Mouse (Mus musculus): ENCODE results near the gene Cdc42. TPM values are rescaled to one million over a fixed set of nuclear protein-coding genes. Genes with fewer than 3 reads are reported as not detected.
A peak's percentile ranks its signal among the peaks of the same experiment; 100 is the strongest.

Cdc42 gene
- polyA plus RNA-seq, 1 experiment from 2014 or later, result 912 TPM

DNA sequence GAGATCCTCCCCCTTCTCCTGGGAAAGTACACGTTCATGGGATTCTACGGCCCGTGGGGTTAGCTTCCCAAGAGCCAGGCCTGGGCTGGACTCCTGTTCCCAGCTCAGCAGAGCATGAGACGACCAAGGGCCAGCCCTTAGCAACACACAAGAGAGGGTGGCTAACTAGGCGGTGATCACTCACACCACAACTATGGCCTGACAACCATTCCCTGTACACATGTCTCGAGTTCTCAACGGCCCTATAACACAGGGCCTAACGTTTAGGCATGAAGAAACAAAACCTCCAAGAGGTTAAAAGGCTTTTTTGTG, 51.0 kb downstream of the Cdc42 start:
- WGBS, result 76% methylated on average over 8 of the region's 8 CpGs
- H3K9ac ChIP-seq (replicated peaks; ENCODE audit: low read depth, low read length), result no peak overlapping the region
- ATAC-seq, result no peak
- H3K4me1 ChIP-seq (replicated peaks; ENCODE audit: control insufficient read depth, insufficient read depth, low read length), result peaks cover 15% of the 10 kb centered on the region
- H3K27me3 ChIP-seq (replicated peaks; ENCODE audit: control insufficient read depth, insufficient read depth, low read length), result no peaks in the 10 kb centered on the region
- no peaks in the 10 kb centered on the region for H3K36me3 ChIP-seq (ENCODE audit: control insufficient read depth, insufficient read depth)
- H3K9me3 ChIP-seq (ENCODE audit: control insufficient read depth, low read length), result no peaks in the 10 kb centered on the region
- H3K4me2 ChIP-seq (ENCODE audit: low read length), result no peak overlapping the region
- no peak overlapping the region for H3K27ac ChIP-seq (ENCODE audit: low read length)
- H3K4me3 ChIP-seq (replicated peaks; ENCODE audit: low read length), result no peak overlapping the region

DNA sequence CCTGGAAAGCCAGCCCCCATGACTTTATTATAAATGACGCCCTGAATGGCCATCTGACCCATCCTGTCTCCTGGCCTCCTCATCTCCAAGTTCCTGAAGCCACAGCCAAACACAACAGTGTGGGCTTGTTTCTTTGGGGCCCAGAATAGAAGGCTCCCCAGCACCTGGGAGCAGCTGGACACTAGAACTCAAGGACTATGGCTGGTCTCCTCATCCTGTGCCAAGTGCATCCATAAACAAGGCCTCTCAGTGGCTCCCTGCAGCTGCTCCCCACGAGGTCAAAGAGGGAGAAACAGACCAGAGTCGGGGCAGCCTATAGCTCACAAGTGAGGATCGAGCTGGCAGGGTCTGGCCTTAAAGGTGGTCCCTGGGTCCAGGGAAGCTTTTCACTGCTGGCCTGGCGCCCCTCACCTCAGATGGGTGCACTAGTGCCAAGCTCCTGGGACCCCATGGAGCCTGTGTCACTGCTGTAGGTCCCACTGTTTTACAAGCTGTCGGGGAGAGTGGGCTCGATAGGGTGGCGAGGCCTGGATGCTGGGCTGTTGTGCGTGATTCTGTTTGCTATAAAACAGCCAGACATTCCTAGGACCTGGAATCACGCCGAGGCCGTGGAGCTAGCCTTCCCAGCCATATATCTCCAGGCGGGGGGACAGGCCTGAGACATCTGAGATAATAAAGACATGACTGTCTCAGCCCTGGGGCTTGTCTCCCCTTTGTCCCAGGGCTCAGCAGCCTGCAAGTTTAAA, 51.5 kb downstream of the Cdc42 start:
- Histone ChIP-seq H3K36me3 (ENCODE audit: control insufficient read depth, insufficient read depth) (no peaks in the 10 kb centered on the region), H3K9me3 (ENCODE audit: control insufficient read depth, low read length) (no peaks in the 10 kb centered on the region), H3K4me1 (replicated peaks; ENCODE audit: control insufficient read depth, insufficient read depth, low read length) (peaks cover 18% of the 10 kb centered on the region), H3K27ac (ENCODE audit: low read length) (no peak overlapping the region), H3K4me3 (replicated peaks; ENCODE audit: low read length) (no peak overlapping the region), H3K4me2 (ENCODE audit: low read length) (no peak overlapping the region), H3K9ac (replicated peaks; ENCODE audit: low read depth, low read length) (no peak overlapping the region), H3K27me3 (replicated peaks; ENCODE audit: control insufficient read depth, insufficient read depth, low read length) (no peaks in the 10 kb centered on the region)
- WGBS, result 79% methylated on average over 13 of the region's 13 CpGs
- no peak for ATAC-seq

DNA sequence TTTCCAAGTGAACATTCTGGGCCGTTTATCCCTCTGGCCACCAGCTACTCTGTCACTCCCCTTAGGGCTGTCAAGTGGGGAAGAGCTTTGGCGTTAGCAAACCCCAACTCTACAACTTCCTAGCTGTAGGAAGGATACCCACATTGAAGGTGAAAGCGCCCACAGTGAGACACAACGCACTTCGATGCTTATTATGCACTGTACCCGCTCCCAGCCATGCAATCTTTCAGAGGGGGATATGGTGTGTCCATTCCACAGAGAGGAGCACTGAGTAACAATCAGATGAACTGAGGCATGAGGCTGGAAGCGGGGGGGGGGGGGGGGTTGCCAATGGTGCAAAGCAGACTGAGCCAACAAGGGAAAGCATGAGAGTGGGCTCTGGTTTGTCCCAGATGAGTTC, 52.5 kb downstream of the Cdc42 start:
- H3K36me3 ChIP-seq (ENCODE audit: control insufficient read depth, insufficient read depth), result no peaks in the 10 kb centered on the region
- H3K4me3 ChIP-seq (replicated peaks; ENCODE audit: low read length), result no peak overlapping the region
- 88% methylated on average over 7 of the region's 7 CpGs for WGBS
- ATAC-seq, result no peak
- no peaks in the 10 kb centered on the region for H3K9me3 ChIP-seq (ENCODE audit: control insufficient read depth, low read length)
- H3K4me2 ChIP-seq (ENCODE audit: low read length), result no peak overlapping the region
- no peak overlapping the region for H3K9ac ChIP-seq (replicated peaks; ENCODE audit: low read depth, low read length)
- no peaks in the 10 kb centered on the region for H3K27me3 ChIP-seq (replicated peaks; ENCODE audit: control insufficient read depth, insufficient read depth, low read length)
- no peak overlapping the region for H3K27ac ChIP-seq (ENCODE audit: low read length)
- H3K4me1 ChIP-seq (replicated peaks; ENCODE audit: control insufficient read depth, insufficient read depth, low read length), result peaks cover 18% of the 10 kb centered on the region

DNA sequence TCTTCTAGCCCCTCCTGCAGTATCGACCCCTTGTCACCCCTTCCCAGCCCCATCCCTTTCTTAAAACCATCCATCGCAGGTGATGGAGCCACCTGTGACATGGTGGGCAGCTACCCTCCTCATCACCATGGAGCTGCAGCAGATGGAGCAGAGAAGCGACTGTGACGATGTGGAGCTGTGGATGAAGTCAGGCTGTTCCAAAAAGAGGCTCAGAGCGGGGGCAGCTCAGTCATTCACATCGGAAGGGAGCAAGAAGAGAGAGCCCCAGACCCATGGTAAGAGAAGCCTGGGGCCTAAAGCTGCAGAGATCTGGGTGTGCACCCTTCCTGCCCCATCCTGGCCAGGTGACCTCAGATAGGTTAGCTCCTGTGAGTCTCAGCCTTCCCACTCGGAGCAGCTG, 53.4 kb downstream of the Cdc42 start:
- Histone ChIP-seq H3K9me3 (ENCODE audit: control insufficient read depth, low read length) (no peaks in the 10 kb centered on the region), H3K4me3 (replicated peaks; ENCODE audit: low read length) (no peak overlapping the region), H3K27ac (ENCODE audit: low read length) (no peak overlapping the region), H3K9ac (replicated peaks; ENCODE audit: low read depth, low read length) (no peak overlapping the region), H3K36me3 (ENCODE audit: control insufficient read depth, insufficient read depth) (no peaks in the 10 kb centered on the region), H3K4me2 (ENCODE audit: low read length) (no peak overlapping the region), H3K27me3 (replicated peaks; ENCODE audit: control insufficient read depth, insufficient read depth, low read length) (no peaks in the 10 kb centered on the region), H3K4me1 (replicated peaks; ENCODE audit: control insufficient read depth, insufficient read depth, low read length) (peaks cover 18% of the 10 kb centered on the region)
- WGBS, result 87% methylated on average over 7 of the region's 7 CpGs
- ATAC-seq, result no peak

DNA sequence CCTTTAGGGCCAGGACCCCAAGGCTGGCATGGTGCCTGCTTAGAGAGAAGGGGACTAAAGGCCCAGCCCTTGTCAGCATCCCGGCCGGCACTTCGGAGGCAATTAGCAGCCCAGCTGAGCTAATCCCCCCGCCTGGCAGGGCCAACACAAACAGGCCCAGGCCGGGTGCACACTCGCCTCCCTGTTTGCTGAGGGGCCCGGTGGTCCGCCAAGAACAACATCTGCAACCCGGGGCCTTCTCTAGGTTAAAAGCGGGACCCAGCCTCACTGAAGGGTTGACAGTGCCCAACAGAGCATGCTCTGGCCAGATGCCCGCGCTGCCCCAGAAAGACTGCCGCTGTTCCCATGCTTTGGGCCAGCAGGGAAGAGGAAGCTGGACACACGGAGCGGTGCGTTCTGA, 55.9 kb downstream of the Cdc42 start:
- peak; percentile 82 for ATAC-seq
- H3K4me3 ChIP-seq (replicated peaks; ENCODE audit: low read length), result no peak overlapping the region
- H3K36me3 ChIP-seq (ENCODE audit: control insufficient read depth, insufficient read depth), result no peaks in the 10 kb centered on the region
- H3K9ac ChIP-seq (replicated peaks; ENCODE audit: low read depth, low read length), result peak overlapping the region; percentile 35; the same call in 1 of the 2 replicates
- H3K4me2 ChIP-seq (ENCODE audit: low read length), result no peak overlapping the region
- no peaks in the 10 kb centered on the region for H3K27me3 ChIP-seq (replicated peaks; ENCODE audit: control insufficient read depth, insufficient read depth, low read length)
- peaks cover 11% of the 10 kb centered on the region for H3K4me1 ChIP-seq (replicated peaks; ENCODE audit: control insufficient read depth, insufficient read depth, low read length)
- H3K9me3 ChIP-seq (ENCODE audit: control insufficient read depth, low read length), result no peaks in the 10 kb centered on the region
- peak overlapping the region; percentile 15; the same call in 1 of the 2 replicates for H3K27ac ChIP-seq (ENCODE audit: low read length)
- WGBS, result 21% methylated on average over 16 of the region's 16 CpGs

DNA sequence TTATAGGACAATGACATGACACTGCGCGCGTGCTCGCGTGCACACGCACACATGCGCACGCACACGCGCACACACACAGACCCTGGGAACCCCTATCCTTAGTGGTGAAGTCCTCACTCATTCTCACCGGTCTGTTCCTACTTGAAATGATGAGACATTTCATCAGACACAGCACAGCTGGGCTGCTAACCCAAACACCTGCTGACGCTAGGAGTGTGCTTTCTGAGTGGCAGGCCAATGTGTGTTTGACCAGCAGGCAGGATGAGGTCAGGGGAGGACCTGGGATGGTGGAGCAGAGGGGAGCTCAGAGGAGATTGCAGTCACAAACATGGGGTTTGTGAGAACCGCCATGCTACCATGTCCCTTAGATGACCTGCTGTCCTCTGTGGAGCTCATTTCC, 57.3 kb downstream of the Cdc42 start:
- Histone ChIP-seq H3K36me3 (ENCODE audit: control insufficient read depth, insufficient read depth) (no peaks in the 10 kb centered on the region), H3K9me3 (ENCODE audit: control insufficient read depth, low read length) (no peaks in the 10 kb centered on the region), H3K4me1 (replicated peaks; ENCODE audit: control insufficient read depth, insufficient read depth, low read length) (peaks cover 11% of the 10 kb centered on the region), H3K27ac (ENCODE audit: low read length) (no peak overlapping the region), H3K4me3 (replicated peaks; ENCODE audit: low read length) (no peak overlapping the region), H3K4me2 (ENCODE audit: low read length) (no peak overlapping the region), H3K27me3 (replicated peaks; ENCODE audit: control insufficient read depth, insufficient read depth, low read length) (no peaks in the 10 kb centered on the region), H3K9ac (replicated peaks; ENCODE audit: low read depth, low read length) (no peak overlapping the region)
- 95% methylated on average over 13 of the region's 13 CpGs for whole genome bisulfite sequencing
- ATAC-seq, result no peak

DNA sequence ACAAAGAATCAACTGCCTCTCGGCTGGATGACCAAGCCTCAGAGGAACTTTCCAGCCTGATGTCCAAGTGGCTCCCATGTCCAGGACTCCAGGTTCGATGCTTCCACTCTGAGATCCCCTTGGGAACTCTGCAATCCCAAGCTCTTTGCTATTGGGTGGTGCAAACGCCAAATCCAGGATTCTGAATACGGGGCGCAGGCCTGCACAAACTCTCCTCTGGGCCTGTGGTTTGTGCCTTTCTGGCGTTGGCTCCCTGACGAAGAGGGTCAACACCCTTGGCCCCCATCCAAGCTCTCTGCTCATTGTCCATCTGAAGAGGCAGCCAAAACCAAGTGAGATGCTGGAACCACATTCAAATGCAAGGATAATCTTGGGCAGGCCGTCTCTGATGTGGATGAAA, 59.1 kb downstream of the Cdc42 start:
- Histone ChIP-seq H3K4me2 (ENCODE audit: low read length) (no peak overlapping the region), H3K4me3 (replicated peaks; ENCODE audit: low read length) (no peak overlapping the region), H3K9me3 (ENCODE audit: control insufficient read depth, low read length) (no peaks in the 10 kb centered on the region), H3K4me1 (replicated peaks; ENCODE audit: control insufficient read depth, insufficient read depth, low read length) (peaks cover 12% of the 10 kb centered on the region), H3K36me3 (ENCODE audit: control insufficient read depth, insufficient read depth) (no peaks in the 10 kb centered on the region), H3K27me3 (replicated peaks; ENCODE audit: control insufficient read depth, insufficient read depth, low read length) (no peaks in the 10 kb centered on the region), H3K9ac (replicated peaks; ENCODE audit: low read depth, low read length) (no peak overlapping the region), H3K27ac (ENCODE audit: low read length) (no peak overlapping the region)
- ATAC-seq, result no peak
- 73% methylated on average over 8 of the region's 8 CpGs for WGBS

DNA sequence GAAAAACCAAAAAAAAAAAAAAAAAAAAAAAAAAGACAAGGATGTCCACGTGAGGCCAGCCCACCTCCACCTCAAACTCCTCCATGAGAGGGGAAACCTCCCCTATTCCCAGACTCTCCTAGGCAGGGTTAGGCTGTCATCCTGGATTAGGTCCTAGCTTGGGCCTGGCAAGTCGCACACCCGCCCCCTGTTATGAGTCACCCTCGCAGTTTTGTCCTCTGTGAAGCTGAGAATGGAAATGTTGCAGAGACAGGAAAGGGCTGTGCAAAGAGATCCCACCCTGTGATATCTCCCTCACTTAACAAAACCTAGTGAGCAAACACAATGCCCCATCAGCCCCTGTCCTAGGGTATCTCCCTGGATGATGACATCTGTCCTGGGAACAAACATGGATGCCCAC, 59.9 kb downstream of the Cdc42 start:
- ATAC-seq, result no peak
- Histone ChIP-seq H3K4me1 (replicated peaks; ENCODE audit: control insufficient read depth, insufficient read depth, low read length) (peaks cover 12% of the 10 kb centered on the region), H3K36me3 (ENCODE audit: control insufficient read depth, insufficient read depth) (no peaks in the 10 kb centered on the region), H3K27me3 (replicated peaks; ENCODE audit: control insufficient read depth, insufficient read depth, low read length) (no peaks in the 10 kb centered on the region), H3K4me3 (replicated peaks; ENCODE audit: low read length) (no peak overlapping the region), H3K9me3 (ENCODE audit: control insufficient read depth, low read length) (no peaks in the 10 kb centered on the region), H3K27ac (ENCODE audit: low read length) (no peak overlapping the region), H3K4me2 (ENCODE audit: low read length) (no peak overlapping the region), H3K9ac (replicated peaks; ENCODE audit: low read depth, low read length) (no peak overlapping the region)
- WGBS, result 90% methylated on average over 4 of the region's 4 CpGs

DNA sequence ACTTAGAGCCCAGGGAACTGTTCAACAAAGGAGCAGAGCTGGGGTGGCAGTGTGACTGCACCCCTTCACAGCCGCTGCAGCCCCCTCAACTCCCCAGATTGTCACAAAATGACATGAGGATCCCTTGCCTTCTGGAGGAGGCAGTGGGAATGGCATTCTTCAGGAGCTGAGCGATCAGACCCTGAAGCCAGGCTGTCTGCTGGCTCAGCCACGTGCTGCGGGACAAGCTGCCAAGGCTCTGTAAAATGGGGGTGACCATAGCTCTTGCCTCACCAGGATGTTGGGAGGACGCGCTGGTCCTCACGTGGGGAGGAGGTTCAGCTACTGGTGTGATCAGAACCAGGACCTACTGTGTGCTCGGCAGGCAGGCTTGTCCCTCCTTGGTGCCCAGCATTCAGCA, 62.6 kb downstream of the Cdc42 start:
- no peak for ATAC-seq
- H3K36me3 ChIP-seq (ENCODE audit: control insufficient read depth, insufficient read depth), result no peaks in the 10 kb centered on the region
- H3K27me3 ChIP-seq (replicated peaks; ENCODE audit: control insufficient read depth, insufficient read depth, low read length), result no peaks in the 10 kb centered on the region
- no peaks in the 10 kb centered on the region for H3K9me3 ChIP-seq (ENCODE audit: control insufficient read depth, low read length)
- no peak overlapping the region for H3K27ac ChIP-seq (ENCODE audit: low read length)
- H3K9ac ChIP-seq (replicated peaks; ENCODE audit: low read depth, low read length), result no peak overlapping the region
- H3K4me2 ChIP-seq (ENCODE audit: low read length), result no peak overlapping the region
- no peak overlapping the region for H3K4me3 ChIP-seq (replicated peaks; ENCODE audit: low read length)
- WGBS, result 76% methylated on average over 8 of the region's 8 CpGs
- H3K4me1 ChIP-seq (replicated peaks; ENCODE audit: control insufficient read depth, insufficient read depth, low read length), result 0 out of 2 replicates have a peak, but pooled peaks cover 2% of the 10 kb centered on the region

DNA sequence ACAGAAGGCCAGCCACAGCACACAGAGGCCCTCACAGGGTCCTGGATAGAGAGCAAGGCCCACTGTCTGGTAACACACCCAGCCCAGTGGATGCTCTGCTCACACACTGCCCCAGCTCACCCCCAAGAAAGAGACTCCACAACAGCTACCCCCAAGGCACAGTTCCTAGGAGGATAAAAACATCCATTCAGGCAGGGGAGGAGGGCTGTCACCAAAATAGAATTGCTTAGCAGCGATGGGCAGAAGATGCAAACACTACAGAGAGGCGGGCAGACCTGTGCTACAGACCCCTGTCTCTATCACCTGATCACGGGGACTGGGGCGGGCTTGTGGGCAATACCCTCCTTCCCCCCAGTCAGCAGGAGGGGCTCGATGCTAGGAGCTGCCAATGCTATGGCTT, 63.0 kb downstream of the Cdc42 start:
- ATAC-seq, result no peak
- whole genome bisulfite sequencing, result 77% methylated on average over 5 of the region's 5 CpGs

More for the DNA sequence above, 63.0 kb downstream of the Cdc42 start:
- H3K36me3 ChIP-seq (ENCODE audit: control insufficient read depth, insufficient read depth), result no peaks in the 10 kb centered on the region
- H3K4me2 ChIP-seq (ENCODE audit: low read length), result no peak overlapping the region
- no peaks in the 10 kb centered on the region for H3K9me3 ChIP-seq (ENCODE audit: control insufficient read depth, low read length)
- H3K4me3 ChIP-seq (replicated peaks; ENCODE audit: low read length), result no peak overlapping the region
- H3K27ac ChIP-seq (ENCODE audit: low read length), result no peak overlapping the region
- H3K4me1 ChIP-seq (replicated peaks; ENCODE audit: control insufficient read depth, insufficient read depth, low read length), result 0 out of 2 replicates have a peak, but pooled peaks cover 2% of the 10 kb centered on the region
- no peak overlapping the region for H3K9ac ChIP-seq (replicated peaks; ENCODE audit: low read depth, low read length)
- H3K27me3 ChIP-seq (replicated peaks; ENCODE audit: control insufficient read depth, insufficient read depth, low read length), result no peaks in the 10 kb centered on the region

All from forebrain, embryonic 16.5 days (tissue).